Mouse (Mus musculus) lung, postnatal 0 days (tissue): Measurements from ENCODE around the gene Xdh. TPM values are rescaled to one million over a fixed set of nuclear protein-coding genes. Genes with fewer than 3 reads are reported as not detected.
"Not testable (repeated sequence)": the region's sequence is repeated elsewhere in the genome, so short reads cannot be mapped to it uniquely, and the experiment has no call there.

Experiments used
- ATAC-seq: fragments of 200-750 bp; cut with Nextera tagmentation; 2 replicates; pipeline ENCODE4 v1.8.0; 2017; ENCODE audit warnings: moderate library complexity
- DNase-seq: peaks from one replicate; pipeline ENCODE4 v3.0.0-alpha.2; 2016; ENCODE audit warnings: low spot score
- H3K27ac ChIP-seq: fragments of 300-500 bp; sonication (generic); 2 replicates; pipeline ENCODE4 v1.5.1; 2014; ENCODE audit warnings: antibody characterized with exemption, mild to moderate bottlenecking, low read length, mixed read lengths
- H3K27me3 ChIP-seq: fragments of 300-500 bp; sonication (generic); replicated peaks from 2 replicates; pipeline ENCODE4 v1.6.1; 2014; ENCODE audit warnings: low read length, mixed read lengths; ENCODE audit not compliant: insufficient read depth
- H3K36me3 ChIP-seq: fragments of 300-500 bp; sonication (generic); 2 replicates; pipeline ENCODE4 v1.6.1; 2014; ENCODE audit warnings: low read length, mixed read lengths; ENCODE audit not compliant: insufficient read depth
- H3K4me1 ChIP-seq: fragments of 300-500 bp; sonication (generic); 2 replicates; pipeline ENCODE4 v1.6.1; 2014; ENCODE audit warnings: antibody characterized with exemption, low read depth, low read length, mixed read lengths; ENCODE audit not compliant: insufficient read depth
- H3K4me2 ChIP-seq: fragments of 300-500 bp; sonication (generic); replicated peaks from 2 replicates; pipeline ENCODE4 v1.6.1; 2014; ENCODE audit warnings: low read depth, mild to moderate bottlenecking, low read length, moderate library complexity, mixed read lengths
- H3K4me3 ChIP-seq: fragments of 300-500 bp; sonication (generic); 2 replicates; pipeline ENCODE4 v1.5.1; 2014; ENCODE audit warnings: low read depth, low read length
- H3K9ac ChIP-seq: fragments of 300-500 bp; sonication (generic); replicated peaks from 2 replicates; pipeline ENCODE4 v1.6.1; 2014; ENCODE audit warnings: low read depth, mild to moderate bottlenecking
- H3K9me3 ChIP-seq: fragments of 300-500 bp; sonication (generic); 2 replicates; pipeline ENCODE4 v1.6.1; 2016; ENCODE audit warnings: low read length, mixed read lengths
- CTCF ChIP-seq: IDR thresholded peaks from 2 replicates; pipeline ENCODE4 v1.5.1; 2016; ENCODE audit warnings: antibody characterized with exemption, mild to moderate bottlenecking
- EP300 ChIP-seq: IDR thresholded peaks from 2 replicates; pipeline ENCODE4 v1.6.1; 2016; ENCODE audit warnings: antibody characterized with exemption, mild to moderate bottlenecking, control low read depth
- whole genome bisulfite sequencing: fragments of 180-500 bp; shearing (Covaris S2); extraction: QIAGEN DNeasy Blood & Tissue Kit; methylation state at CpG from one replicate; pipeline ENCODE4 v1.1.7; 2014; 5-methylcytosine and 5-hydroxymethylcytosine counted together
- polyA plus RNA-seq: library from polyadenylated mRNA; unstranded; fragments of >200 nt; fragmentation: Nextera tagmentation; extraction: Ambion mirVana; gene quantifications from 2 replicates; pipeline ENCODE4 v1.2.1, GENCODE M21; 2015

Xdh gene
- polyA plus RNA-seq, 1 experiment from 2014 or later = 34.0 TPM

GRCm38 (mm10) chr17:73847399-73847798, 102.6 kb downstream of the Xdh start:
- Histone ChIP-seq H3K9me3 (no peaks in the 10 kb centered on the region), H3K27me3 (no peaks in the 10 kb centered on the region), H3K27ac (no peak overlapping the region), H3K4me3 (no peak overlapping the region), H3K4me1 (no peaks in the 10 kb centered on the region), H3K4me2 (no peak overlapping the region), H3K9ac (no peak overlapping the region), H3K36me3 (no peaks in the 10 kb centered on the region)
- DNase-seq (no peak), ATAC-seq (no peak)
- 80% methylated on average over 1 of the region's 1 CpGs for WGBS
- TF ChIP-seq EP300 (no peak), CTCF (no peak)

- H3K27me3 ChIP-seq = no peaks in the 10 kb centered on the region
- WGBS = 43% methylated on average over 3 of the region's 3 CpGs
- no peaks in the 10 kb centered on the region for H3K4me1 ChIP-seq
- no peaks in the 10 kb centered on the region for H3K9me3 ChIP-seq
- ATAC-seq = no peak
- H3K4me2 ChIP-seq = no peak overlapping the region
- TF ChIP-seq EP300 (no peak), CTCF (no peak)
- H3K27ac ChIP-seq = no peak overlapping the region
- no peak overlapping the region for H3K4me3 ChIP-seq
- DNase-seq = no peak
- no peak overlapping the region for H3K9ac ChIP-seq
- H3K36me3 ChIP-seq = no peaks in the 10 kb centered on the region
Measured at GRCm38 (mm10) chr17:73845632-73846031, 104.4 kb downstream of the Xdh start.

GRCm38 (mm10) chr17:73842963-73843362, 107.0 kb downstream of the Xdh start:
- no peak overlapping the region for H3K27ac ChIP-seq
- no peak for TF ChIP-seq EP300
- TF ChIP-seq CTCF = no peak
- no peak overlapping the region for H3K4me2 ChIP-seq
- WGBS = 91% methylated on average over 1 of the region's 1 CpGs
- no peak overlapping the region for H3K9ac ChIP-seq
- no peaks in the 10 kb centered on the region for H3K9me3 ChIP-seq
- ATAC-seq (no peak), DNase-seq (no peak)
- no peaks in the 10 kb centered on the region for H3K36me3 ChIP-seq
- no peaks in the 10 kb centered on the region for H3K27me3 ChIP-seq
- no peak overlapping the region for H3K4me3 ChIP-seq
- H3K4me1 ChIP-seq = no peaks in the 10 kb centered on the region

- not testable (repeated sequence) for H3K9ac ChIP-seq, DNase-seq, H3K27ac ChIP-seq, H3K4me2 ChIP-seq, H3K4me3 ChIP-seq, H3K9me3 ChIP-seq, H3K4me1 ChIP-seq, H3K36me3 ChIP-seq, ATAC-seq, H3K27me3 ChIP-seq
- WGBS = 32% methylated on average over 1 of the region's 1 CpGs
Measured at GRCm38 (mm10) chr17:73839876-73840275, 110.1 kb downstream of the Xdh start.

- Histone ChIP-seq H3K9ac (no peak overlapping the region), H3K4me1 (no peaks in the 10 kb centered on the region), H3K4me2 (no peak overlapping the region), H3K27me3 (no peaks in the 10 kb centered on the region), H3K4me3 (no peak overlapping the region), H3K36me3 (no peaks in the 10 kb centered on the region), H3K27ac (no peak overlapping the region), H3K9me3 (no peaks in the 10 kb centered on the region)
- TF ChIP-seq CTCF = no peak
- no peak for TF ChIP-seq EP300
- no peak for DNase-seq
- 64% methylated on average over 3 of the region's 3 CpGs for WGBS
- ATAC-seq = no peak
Measured at GRCm38 (mm10) chr17:73839086-73839835, 110.7 kb downstream of the Xdh start.

GRCm38 (mm10) chr17:73837244-73837643, 112.8 kb downstream of the Xdh start:
- no peak overlapping the region for H3K4me2 ChIP-seq
- TF ChIP-seq EP300 = no peak
- TF ChIP-seq CTCF = no peak
- ATAC-seq (no peak), DNase-seq (no peak)
- H3K36me3 ChIP-seq = no peaks in the 10 kb centered on the region
- no peaks in the 10 kb centered on the region for H3K9me3 ChIP-seq
- no peaks in the 10 kb centered on the region for H3K27me3 ChIP-seq
- H3K4me3 ChIP-seq = no peak overlapping the region
- H3K27ac ChIP-seq = no peak overlapping the region
- H3K4me1 ChIP-seq = no peaks in the 10 kb centered on the region
- H3K9ac ChIP-seq = no peak overlapping the region
- WGBS = 77% methylated on average over 4 of the region's 4 CpGs
